Mouse (Mus musculus) intestine, embryonic 16.5 days (tissue): Measurements from ENCODE around the gene Exoc3l. TPM values are rescaled to one million over a fixed set of nuclear protein-coding genes. Genes with fewer than 3 reads are reported as not detected.

ENCODE experiments used
- ATAC-seq: fragments of 200-750 bp; cut with Nextera tagmentation; 2 replicates; pipeline ENCODE4 v1.8.0; 2017; ENCODE audit warnings: moderate TSS enrichment, moderate library complexity
- H3K27ac ChIP-seq: fragments of 300-500 bp; sonication (generic); 2 replicates; pipeline ENCODE4 v1.5.1; 2014; ENCODE audit warnings: mild to moderate bottlenecking, low read length
- H3K27me3 ChIP-seq: fragments of 300-500 bp; sonication (generic); replicated peaks from 2 replicates; pipeline ENCODE4 v1.6.1; 2014; ENCODE audit warnings: low read length, control low read depth, mixed read lengths; ENCODE audit not compliant: control insufficient read depth, insufficient read depth
- H3K36me3 ChIP-seq: fragments of 300-500 bp; sonication (generic); 2 replicates; pipeline ENCODE4 v1.6.1; 2014; ENCODE audit warnings: low read length, control low read depth; ENCODE audit not compliant: control insufficient read depth, insufficient read depth
- H3K4me1 ChIP-seq: fragments of 300-500 bp; sonication (generic); 2 replicates; pipeline ENCODE4 v1.6.1; 2014; ENCODE audit warnings: low read length, control low read depth, mixed read lengths; ENCODE audit not compliant: control insufficient read depth, insufficient read depth
- H3K4me2 ChIP-seq: fragments of 300-500 bp; sonication (generic); 2 replicates; pipeline ENCODE4 v1.6.1; 2014; ENCODE audit warnings: low read depth, low read length, control low read depth
- H3K4me3 ChIP-seq: fragments of 300-500 bp; sonication (generic); 2 replicates; pipeline ENCODE4 v1.5.1; 2014; ENCODE audit warnings: mild to moderate bottlenecking, low read length
- H3K9ac ChIP-seq: fragments of 300-500 bp; sonication (generic); 2 replicates; pipeline ENCODE4 v1.6.1; 2014; ENCODE audit warnings: low read depth, low read length
- H3K9me3 ChIP-seq: fragments of 300-500 bp; sonication (generic); 2 replicates; pipeline ENCODE4 v1.6.1; 2016; ENCODE audit warnings: low read length, control low read depth; ENCODE audit not compliant: control insufficient read depth
- whole genome bisulfite sequencing: fragments of 180-500 bp; shearing (Covaris S2); extraction: QIAGEN DNeasy Blood & Tissue Kit; methylation state at CpG from one replicate; pipeline ENCODE4 v1.1.7; 2014; 5-methylcytosine and 5-hydroxymethylcytosine counted together
- polyA plus RNA-seq: library from polyadenylated mRNA; unstranded; fragments of >200 nt; fragmentation: Nextera tagmentation; extraction: Ambion mirVana; gene quantifications from 2 replicates; pipeline ENCODE4 v1.2.1, GENCODE M21; 2015

The Exoc3l gene
- polyA plus RNA-seq, 1 experiment from 2014 or later: 7.4 TPM

- Histone ChIP-seq H3K27me3 (peaks cover 13% of the 10 kb centered on the region), H3K27ac (no peak overlapping the region), H3K36me3 (no peaks in the 10 kb centered on the region; the same call in 1 of the 2 replicates), H3K4me1 (peaks cover 21% of the 10 kb centered on the region), H3K4me2 (peak overlapping the region; percentile 93; the same call in 1 of the 2 replicates), H3K9ac (no peak overlapping the region), H3K9me3 (no peaks in the 10 kb centered on the region), H3K4me3 (no peak overlapping the region)
- no peak for ATAC-seq
- 87% methylated on average over 5 of the region's 5 CpGs for WGBS
These were observed 7.7 kb downstream of the Exoc3l start for GRCm38 (mm10) chr8:105288231-105288630.

- peaks cover 13% of the 10 kb centered on the region for H3K27me3 ChIP-seq
- no peak overlapping the region for H3K27ac ChIP-seq
- no peak for ATAC-seq
- H3K9ac ChIP-seq: no peak overlapping the region
- WGBS: 81% methylated on average over 4 of the region's 4 CpGs
- H3K9me3 ChIP-seq: no peaks in the 10 kb centered on the region
- H3K4me2 ChIP-seq: no peak overlapping the region
- H3K4me3 ChIP-seq: no peak overlapping the region
- no peaks in the 10 kb centered on the region; the same call in 1 of the 2 replicates for H3K36me3 ChIP-seq
- peaks cover 21% of the 10 kb centered on the region for H3K4me1 ChIP-seq
These were observed 9.0 kb downstream of the Exoc3l start for GRCm38 (mm10) chr8:105286907-105287306.

- no peak overlapping the region for H3K27ac ChIP-seq
- peaks cover 10% of the 10 kb centered on the region for H3K27me3 ChIP-seq
- 57% methylated on average over 12 of the region's 12 CpGs for WGBS
- no peak overlapping the region for H3K9ac ChIP-seq
- H3K36me3 ChIP-seq: no peaks in the 10 kb centered on the region; the same call in 1 of the 2 replicates
- H3K9me3 ChIP-seq: no peaks in the 10 kb centered on the region
- no peak overlapping the region for H3K4me3 ChIP-seq
- ATAC-seq: no peak
- H3K4me2 ChIP-seq: no peak overlapping the region
- peaks cover 18% of the 10 kb centered on the region for H3K4me1 ChIP-seq
These were observed 10.4 kb downstream of the Exoc3l start for GRCm38 (mm10) chr8:105285514-105285913.

- Histone ChIP-seq H3K27ac (no peak overlapping the region), H3K9me3 (no peaks in the 10 kb centered on the region), H3K4me3 (no peak overlapping the region), H3K36me3 (no peaks in the 10 kb centered on the region; the same call in 1 of the 2 replicates), H3K4me2 (no peak overlapping the region), H3K9ac (no peak overlapping the region), H3K27me3 (peaks cover 24% of the 10 kb centered on the region; the same call in 1 of the 2 replicates), H3K4me1 (peaks cover 9% of the 10 kb centered on the region)
- ATAC-seq: peak; percentile 75
- WGBS: 32% methylated on average over 23 of the region's 23 CpGs
These were observed 12.8 kb downstream of the Exoc3l start for GRCm38 (mm10) chr8:105283074-105283473.

- Histone ChIP-seq H3K27ac (no peak overlapping the region), H3K9ac (no peak overlapping the region), H3K4me1 (peaks cover 9% of the 10 kb centered on the region), H3K4me3 (no peak overlapping the region), H3K27me3 (peaks cover 31% of the 10 kb centered on the region), H3K36me3 (no peaks in the 10 kb centered on the region; the same call in 1 of the 2 replicates), H3K4me2 (no peak overlapping the region), H3K9me3 (no peaks in the 10 kb centered on the region)
- no peak for ATAC-seq
- 85% methylated on average over 4 of the region's 4 CpGs for WGBS
These were observed 13.7 kb downstream of the Exoc3l start for GRCm38 (mm10) chr8:105282239-105282638.

GRCm38 (mm10) chr8:105281821-105282220, 14.1 kb downstream of the Exoc3l start:
- no peak for ATAC-seq
- H3K27ac ChIP-seq: no peak overlapping the region
- H3K4me2 ChIP-seq: no peak overlapping the region
- no peaks in the 10 kb centered on the region for H3K9me3 ChIP-seq
- no peak overlapping the region for H3K4me3 ChIP-seq
- peaks cover 34% of the 10 kb centered on the region for H3K27me3 ChIP-seq
- peaks cover 9% of the 10 kb centered on the region for H3K4me1 ChIP-seq
- H3K36me3 ChIP-seq: no peaks in the 10 kb centered on the region; the same call in 1 of the 2 replicates
- H3K9ac ChIP-seq: no peak overlapping the region
- WGBS: 90% methylated on average over 12 of the region's 12 CpGs

- no peaks in the 10 kb centered on the region; the same call in 1 of the 2 replicates for H3K36me3 ChIP-seq
- H3K4me1 ChIP-seq: peaks cover 18% of the 10 kb centered on the region
- H3K4me3 ChIP-seq: no peak overlapping the region
- ATAC-seq: no peak
- 77% methylated on average over 3 of the region's 3 CpGs for WGBS
- no peak overlapping the region for H3K27ac ChIP-seq
- H3K27me3 ChIP-seq: peaks cover 42% of the 10 kb centered on the region
- no peak overlapping the region for H3K9ac ChIP-seq
- H3K9me3 ChIP-seq: no peaks in the 10 kb centered on the region
- no peak overlapping the region for H3K4me2 ChIP-seq
These were observed 15.3 kb downstream of the Exoc3l start for GRCm38 (mm10) chr8:105280567-105280966.

GRCm38 (mm10) chr8:105278911-105279334, 17.0 kb downstream of the Exoc3l start:
- no peaks in the 10 kb centered on the region for H3K9me3 ChIP-seq
- H3K4me1 ChIP-seq: peaks cover 21% of the 10 kb centered on the region
- H3K4me3 ChIP-seq: peak overlapping the region; percentile 33
- no peaks in the 10 kb centered on the region; the same call in 1 of the 2 replicates for H3K36me3 ChIP-seq
- H3K4me2 ChIP-seq: peak overlapping the region; percentile 58
- no peak overlapping the region for H3K27ac ChIP-seq
- peak overlapping the region; percentile 46; the same call in 1 of the 2 replicates for H3K9ac ChIP-seq
- peaks cover 53% of the 10 kb centered on the region for H3K27me3 ChIP-seq
- peak; percentile 70 for ATAC-seq
- WGBS: 3% methylated on average over 28 of the region's 28 CpGs

GRCm38 (mm10) chr8:105276292-105277120, 19.4 kb downstream of the Exoc3l start:
- H3K9me3 ChIP-seq: no peaks in the 10 kb centered on the region
- H3K4me1 ChIP-seq: peaks cover 21% of the 10 kb centered on the region
- no peaks in the 10 kb centered on the region for H3K36me3 ChIP-seq
- 5% methylated on average over 30 of the region's 30 CpGs for WGBS
- H3K27me3 ChIP-seq: peaks cover 67% of the 10 kb centered on the region
- peak overlapping the region; percentile 54 for H3K9ac ChIP-seq
- peak overlapping the region; percentile 48 for H3K4me3 ChIP-seq
- ATAC-seq: peak; percentile 54
- H3K4me2 ChIP-seq: peak overlapping the region; percentile 81
- no peak overlapping the region for H3K27ac ChIP-seq
